Mouse (Mus musculus): ENCODE measurements around the gene 1700013G24Rik.
A peak's percentile ranks its signal among the peaks of the same experiment; 100 is the strongest.

The 1700013G24Rik gene

GRCm38 (mm10) chr4:137457292-137457691, 4.2 kb downstream of the 1700013G24Rik start:
- no peak for DNase-seq

GRCm38 (mm10) chr4:137458310-137458709, 5.2 kb downstream of the 1700013G24Rik start:
- DNase-seq, result no peak

DNA sequence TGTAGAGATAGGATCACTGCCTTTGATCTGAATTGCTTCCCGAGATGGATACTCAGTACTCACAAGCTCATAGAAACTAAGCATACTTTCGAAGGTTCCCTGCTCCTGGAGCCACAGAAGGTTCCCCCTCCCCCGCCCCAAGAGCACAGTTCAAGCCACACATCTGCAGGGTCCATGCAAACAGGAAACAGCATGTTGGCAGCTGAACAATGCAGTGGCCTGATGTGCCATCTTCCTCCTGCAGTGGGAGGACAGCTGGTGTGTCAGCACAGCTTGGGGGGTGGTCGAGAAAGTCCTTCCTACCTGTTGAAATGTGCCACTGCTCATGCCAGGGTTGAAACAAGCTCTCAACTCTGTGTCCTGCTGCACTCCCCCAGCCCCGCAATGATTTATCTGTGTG, 5.8 kb downstream of the 1700013G24Rik start:
- no peak for DNase-seq

DNA sequence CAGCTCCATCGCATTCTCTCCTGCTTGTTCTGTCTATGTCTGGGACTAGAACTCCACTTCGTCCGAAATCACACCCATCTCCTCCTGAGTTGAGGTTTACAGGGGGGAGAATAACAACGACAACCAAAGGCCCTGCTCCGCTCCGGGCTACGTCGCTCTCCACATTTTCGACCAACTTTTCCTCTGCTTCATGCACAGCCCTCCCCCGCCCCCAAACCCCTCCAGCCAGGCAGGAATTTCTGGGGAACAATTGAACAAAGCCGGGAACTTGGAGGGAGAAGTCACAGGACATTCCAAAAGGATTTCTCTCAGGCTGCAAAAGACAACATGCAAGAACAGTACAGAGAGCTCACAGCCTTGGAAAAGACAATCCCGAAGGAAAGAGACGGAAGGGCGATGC, 7.6 kb downstream of the 1700013G24Rik start:
- no peak for DNase-seq

DNA sequence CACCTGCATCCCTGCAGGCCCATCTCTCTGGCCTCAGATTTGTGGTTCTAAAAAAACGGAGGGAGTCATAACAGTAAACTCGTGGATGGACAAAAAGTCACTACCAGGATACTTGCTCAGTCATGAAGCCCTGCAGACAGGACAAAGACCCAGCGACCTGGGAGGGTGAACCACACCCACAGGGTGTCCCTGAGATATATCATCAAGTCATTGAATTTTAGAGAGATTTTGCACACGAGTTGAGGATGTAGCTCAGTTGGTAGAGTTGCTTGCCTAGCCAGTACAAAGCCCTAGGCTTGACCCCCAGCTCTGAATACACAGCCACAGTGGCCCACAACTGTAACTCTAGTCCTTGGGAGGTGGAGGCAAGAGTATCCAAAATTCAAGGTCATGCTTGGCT, 8.1 kb downstream of the 1700013G24Rik start:
- no peak for DNase-seq

DNA sequence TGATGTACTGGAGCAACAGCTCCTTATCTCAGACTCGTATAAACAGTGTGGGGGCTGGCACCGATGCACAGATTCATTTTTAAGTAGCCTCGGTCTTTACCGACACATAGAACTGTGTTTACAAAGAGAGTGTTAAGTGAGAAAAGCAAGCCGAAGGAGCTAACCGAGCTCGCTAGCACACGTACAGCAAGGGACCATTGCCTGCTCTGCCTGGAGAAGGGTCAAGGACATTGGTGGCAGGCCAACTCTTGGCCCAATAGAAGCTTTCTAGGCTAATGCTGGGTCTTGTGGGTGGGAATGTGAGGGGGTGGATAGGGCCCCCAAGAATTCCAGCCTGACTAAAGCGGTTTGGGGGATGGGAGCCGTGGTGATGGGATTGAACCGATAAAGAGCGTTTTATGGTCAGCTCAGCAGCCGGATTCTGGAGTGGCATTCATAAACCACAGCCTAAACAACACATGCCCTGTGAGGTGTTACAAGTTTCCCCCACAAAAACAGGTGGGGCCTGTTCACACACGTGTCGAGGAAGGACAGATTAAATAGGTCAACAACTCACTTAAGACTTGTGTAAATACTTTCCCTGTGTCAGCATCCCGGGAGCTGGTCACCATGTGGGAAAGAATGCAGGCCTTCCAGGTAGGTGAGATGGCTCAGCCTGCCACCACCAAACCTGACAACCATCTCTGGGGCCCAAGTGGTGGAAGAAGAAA, 9.1 kb downstream of the 1700013G24Rik start:
- DNase-seq, result no peak

DNA sequence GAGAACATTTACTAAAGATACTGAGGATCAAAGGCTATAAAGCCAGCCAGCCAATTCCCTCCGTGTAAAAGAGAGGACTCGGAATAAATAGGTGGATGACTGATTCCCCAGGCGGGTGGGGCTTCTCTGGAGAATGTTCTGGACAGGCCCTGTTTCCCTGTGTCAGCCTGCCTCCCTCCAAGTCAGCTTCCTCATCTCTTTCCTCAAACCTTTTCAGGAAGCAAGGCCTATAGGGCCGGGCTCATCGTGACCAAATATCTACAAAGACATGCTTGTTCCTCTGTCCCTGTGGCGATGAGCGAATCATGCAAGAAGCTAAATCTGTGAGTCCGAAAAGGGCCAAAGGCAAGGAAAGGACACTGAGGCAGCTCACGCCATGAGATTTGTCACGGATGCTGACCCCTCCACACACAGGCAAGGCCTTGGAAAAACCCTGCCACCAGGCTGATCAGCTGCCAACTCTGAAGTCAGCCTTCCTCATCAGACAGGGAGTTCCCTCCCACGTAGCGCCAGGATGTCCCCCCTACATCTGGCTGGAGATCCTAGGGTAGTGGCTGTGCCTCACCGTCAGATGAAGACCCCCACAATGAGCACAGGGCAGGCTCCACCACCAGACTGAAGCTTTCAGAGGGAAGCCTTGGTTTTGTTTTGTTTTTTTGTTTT, 12.2 kb downstream of the 1700013G24Rik start:
- DNase-seq, result peak in 1 of 2 experiments; percentile 60

- DNase-seq, result no peak
Observed at GRCm38 (mm10) chr4:137466991-137467390, 13.9 kb downstream of the 1700013G24Rik start.

- DNase-seq, result no peak
Observed at GRCm38 (mm10) chr4:137467525-137467924, 14.4 kb downstream of the 1700013G24Rik start.

DNA sequence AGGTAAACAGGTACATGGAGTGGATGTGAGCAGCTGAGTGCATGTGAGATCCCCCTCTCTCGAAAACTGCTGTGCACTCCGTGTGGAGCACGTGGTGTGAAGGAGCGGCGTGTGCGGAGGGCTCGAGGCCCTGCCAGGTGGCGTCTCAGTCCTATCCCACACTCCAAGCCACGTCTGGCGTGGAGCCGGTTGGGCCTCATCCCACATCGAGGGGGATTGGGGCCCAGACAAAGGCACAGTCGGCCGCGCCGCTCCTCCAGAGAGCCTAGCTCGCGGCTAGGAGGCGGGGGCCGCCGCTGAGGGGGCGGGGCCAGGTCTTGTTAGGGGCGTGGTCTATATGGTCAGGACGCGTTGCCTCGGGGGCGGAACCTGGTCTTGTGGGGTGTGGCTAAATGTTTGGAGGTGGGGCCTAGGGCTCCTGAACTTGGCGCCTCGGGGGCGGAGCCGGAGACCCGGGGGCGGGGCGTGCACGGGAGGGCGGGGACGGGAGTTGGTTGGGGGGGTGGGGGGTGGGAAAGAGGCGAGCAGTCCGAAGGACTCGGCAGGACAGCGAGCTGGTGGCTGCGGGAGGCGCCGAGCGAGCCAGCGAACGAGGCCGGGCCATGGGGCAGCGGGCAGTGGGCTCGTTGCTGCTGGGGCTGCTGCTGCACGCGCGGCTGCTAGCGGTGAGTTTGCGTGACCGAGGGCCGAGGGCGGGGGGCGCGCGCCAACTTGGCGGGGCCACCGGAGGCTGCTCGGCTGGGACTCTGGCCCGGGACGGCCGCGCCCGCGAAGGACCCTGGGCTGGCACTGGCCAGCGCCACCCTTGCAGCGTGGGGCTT, 15.4 kb downstream of the 1700013G24Rik start, which contains the start of gene Hspg2:
TSS of gene Hspg2 (plus strand) at position 510 of the 821 bp plus-strand sequence.
- peak; percentile 95 to 98 for DNase-seq

DNA sequence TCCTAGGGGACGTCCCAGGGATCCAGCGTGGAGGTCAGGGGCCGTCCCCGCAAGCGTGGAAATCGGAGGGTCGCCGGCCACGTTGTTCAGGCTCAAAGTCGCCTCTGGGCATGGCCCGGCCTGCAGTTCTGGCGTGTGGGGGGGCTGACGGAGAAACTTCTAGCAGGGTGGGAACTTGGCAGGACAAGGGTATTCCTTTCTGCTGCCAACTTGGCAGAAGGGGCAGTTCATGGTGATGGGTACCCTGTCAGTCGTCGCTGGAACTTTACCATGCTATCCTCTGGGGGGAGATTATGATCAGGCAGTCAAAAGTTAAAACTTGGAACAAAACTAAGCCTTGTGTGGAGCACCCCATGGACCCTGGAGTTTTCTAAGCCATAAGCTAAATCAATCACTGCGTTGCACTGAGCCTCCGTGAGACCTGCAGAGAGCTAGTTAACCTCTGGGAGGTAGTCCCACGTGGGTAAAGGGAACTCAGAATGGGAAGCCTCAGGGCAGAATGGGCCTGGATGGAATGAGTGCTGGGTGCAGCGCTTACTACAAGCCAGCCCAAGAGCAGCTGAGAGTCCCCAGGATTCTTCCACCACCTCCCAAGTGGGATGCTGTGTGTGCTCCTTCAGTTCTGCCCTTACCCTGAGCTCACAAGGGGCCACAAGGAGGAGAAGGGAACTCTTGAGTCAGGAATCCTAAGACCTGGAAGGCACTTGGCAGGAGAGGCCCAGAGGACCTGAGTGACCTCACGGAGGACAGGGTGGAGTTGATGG, 16.2 kb downstream of the 1700013G24Rik start:
- peak in 1 of 2 experiments; percentile 47 for DNase-seq

GRCm38 (mm10) chr4:137469845-137470692, 17.0 kb downstream of the 1700013G24Rik start:
- DNase-seq, result no peak

DNA sequence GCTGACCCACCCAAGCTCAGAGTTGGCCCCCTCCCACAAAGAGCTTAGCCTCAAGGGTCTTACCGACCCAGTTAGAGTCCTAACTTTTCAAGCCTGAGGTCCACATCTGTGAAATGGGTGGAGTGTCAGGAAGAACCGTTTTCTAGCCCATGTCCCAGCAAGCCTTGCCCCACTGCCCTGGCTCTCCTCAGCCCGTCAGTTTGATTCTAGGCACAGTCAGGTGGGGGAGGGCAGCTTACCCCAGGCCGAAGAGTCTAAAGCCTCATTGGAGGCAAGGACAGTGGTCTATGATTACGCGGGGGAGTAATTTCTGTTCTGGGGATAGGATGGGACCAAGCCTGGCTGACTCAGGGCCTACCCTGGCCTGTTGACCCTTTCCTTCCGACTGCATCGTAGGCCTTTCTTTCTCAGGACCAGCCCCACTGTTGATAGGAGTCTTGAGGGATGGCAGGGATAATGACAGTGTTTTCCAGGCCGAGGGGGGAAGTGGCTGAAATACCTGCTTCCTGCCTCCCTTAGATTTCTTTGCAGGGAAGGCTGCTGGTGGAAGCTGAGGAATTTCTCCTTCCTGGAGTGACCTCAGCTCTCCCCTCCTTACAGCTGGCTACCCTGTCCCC, 17.7 kb downstream of the 1700013G24Rik start:
- DNase-seq, result peak in 1 of 2 experiments; percentile 37

GRCm38 (mm10) chr4:137471326-137471725, 18.2 kb downstream of the 1700013G24Rik start:
- DNase-seq, result no peak

DNA sequence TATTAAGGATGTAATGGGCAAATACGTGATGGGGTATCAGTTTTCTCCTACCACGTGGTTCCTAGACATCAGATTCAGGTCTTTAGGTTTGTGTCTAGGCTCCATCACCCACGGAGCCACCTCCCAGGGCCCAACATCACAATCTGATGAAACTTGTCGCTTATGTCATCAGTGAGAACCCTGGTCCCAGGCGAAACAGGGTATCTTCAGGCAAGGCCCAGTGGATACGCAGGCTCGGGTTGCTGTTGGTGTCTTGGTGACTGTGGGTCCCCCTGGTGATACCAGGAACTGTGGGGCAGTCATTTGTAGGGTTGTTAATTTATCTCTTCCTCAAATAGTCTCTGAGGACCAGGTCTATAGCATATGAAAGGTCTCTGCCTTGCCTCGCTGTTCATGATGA, 20.2 kb downstream of the 1700013G24Rik start:
- DNase-seq, result no peak

- no peak for DNase-seq
Observed at GRCm38 (mm10) chr4:137473701-137474388, 20.8 kb downstream of the 1700013G24Rik start.

- DNase-seq, result no peak
Observed at GRCm38 (mm10) chr4:137474694-137475093, 21.6 kb downstream of the 1700013G24Rik start.

GRCm38 (mm10) chr4:137475271-137476050, 22.4 kb downstream of the 1700013G24Rik start:
- DNase-seq, result no peak

GRCm38 (mm10) chr4:137476065-137476760, 23.1 kb downstream of the 1700013G24Rik start:
- peak in 1 of 2 experiments; percentile 47 for DNase-seq
